Mouse (Mus musculus): ENCODE results near the gene Ppfia2. TPM values are rescaled to one million over a fixed set of nuclear protein-coding genes. Genes with fewer than 3 reads are reported as not detected.

The Ppfia2 gene
- total and polyA plus RNA-seq, 3 experiments, result 0.12 to 0.55 (median 0.26) TPM

GRCm38 (mm10) chr10:106858106-106858505 lies 388.0 kb downstream of the Ppfia2 start:
- H3K27ac ChIP-seq, result no peak overlapping the region
- DNase-seq, result no peak
- H3K36me3 ChIP-seq (ENCODE audit: control insufficient read depth, insufficient read depth, low read length), result no peaks in the 10 kb centered on the region
- intact Hi-C loops (cut with DNase I), result no loop called here
- H3K79me2 ChIP-seq (replicated peaks; ENCODE audit: control insufficient read depth, insufficient read depth, low read length), result no peaks in the 10 kb centered on the region
- no peak overlapping the region for H3K4me3 ChIP-seq
- H3K9ac ChIP-seq (ENCODE audit: low read depth, low read length), result no peak overlapping the region
- H3K27me3 ChIP-seq (ENCODE audit: control insufficient read depth, insufficient read depth, low read length), result no peaks in the 10 kb centered on the region
- no peak for TF ChIP-seq EP300 (IDR thresholded peaks at IDR 0.05; ENCODE audit: insufficient read depth, low read depth, low read length)
- no peak for TF ChIP-seq POLR2A (IDR thresholded peaks at IDR 0.05; ENCODE audit: insufficient read depth, low read depth, low read length)
- no peak for TF ChIP-seq CTCF (IDR thresholded peaks at IDR 0.05)
- no peaks in the 10 kb centered on the region for H3K4me1 ChIP-seq (ENCODE audit: control insufficient read depth, insufficient read depth, low read length)
- WGBS, result 73% methylated on average over 6 of the region's 6 CpGs

GRCm38 (mm10) chr10:106870233-106870632 lies 400.1 kb downstream of the Ppfia2 start:
- no peak for DNase-seq
- H3K9ac ChIP-seq (ENCODE audit: low read depth, low read length), result no peak overlapping the region
- H3K4me3 ChIP-seq, result no peak overlapping the region
- no peaks in the 10 kb centered on the region for H3K4me1 ChIP-seq (ENCODE audit: control insufficient read depth, insufficient read depth, low read length)
- TF ChIP-seq CTCF (IDR thresholded peaks at IDR 0.05) (no peak), EP300 (IDR thresholded peaks at IDR 0.05; ENCODE audit: insufficient read depth, low read depth, low read length) (no peak), POLR2A (IDR thresholded peaks at IDR 0.05; ENCODE audit: insufficient read depth, low read depth, low read length) (no peak)
- no peaks in the 10 kb centered on the region for H3K36me3 ChIP-seq (ENCODE audit: control insufficient read depth, insufficient read depth, low read length)
- 50% methylated on average over 4 of the region's 4 CpGs for WGBS
- no peaks in the 10 kb centered on the region for H3K27me3 ChIP-seq (ENCODE audit: control insufficient read depth, insufficient read depth, low read length)
- intact Hi-C loops (cut with DNase I), result no loop called here
- H3K79me2 ChIP-seq (replicated peaks; ENCODE audit: control insufficient read depth, insufficient read depth, low read length), result no peaks in the 10 kb centered on the region
- no peak overlapping the region for H3K27ac ChIP-seq

GRCm38 (mm10) chr10:106871847-106872246 lies 401.7 kb downstream of the Ppfia2 start:
- no peaks in the 10 kb centered on the region for H3K36me3 ChIP-seq (ENCODE audit: control insufficient read depth, insufficient read depth, low read length)
- H3K79me2 ChIP-seq (replicated peaks; ENCODE audit: control insufficient read depth, insufficient read depth, low read length), result no peaks in the 10 kb centered on the region
- intact Hi-C loops (cut with DNase I), result no loop called here
- no peak for TF ChIP-seq CTCF (IDR thresholded peaks at IDR 0.05)
- no peak for TF ChIP-seq POLR2A (IDR thresholded peaks at IDR 0.05; ENCODE audit: insufficient read depth, low read depth, low read length)
- no peak for TF ChIP-seq EP300 (IDR thresholded peaks at IDR 0.05; ENCODE audit: insufficient read depth, low read depth, low read length)
- H3K27ac ChIP-seq, result no peak overlapping the region
- no peaks in the 10 kb centered on the region for H3K4me1 ChIP-seq (ENCODE audit: control insufficient read depth, insufficient read depth, low read length)
- H3K27me3 ChIP-seq (ENCODE audit: control insufficient read depth, insufficient read depth, low read length), result no peaks in the 10 kb centered on the region
- no peak overlapping the region for H3K4me3 ChIP-seq
- DNase-seq, result no peak
- H3K9ac ChIP-seq (ENCODE audit: low read depth, low read length), result no peak overlapping the region
- 52% methylated on average over 3 of the region's 3 CpGs for WGBS

- intact Hi-C loops (cut with DNase I), result no loop called here
- H3K4me1 ChIP-seq (ENCODE audit: control insufficient read depth, insufficient read depth, low read length), result no peaks in the 10 kb centered on the region
- H3K79me2 ChIP-seq (replicated peaks; ENCODE audit: control insufficient read depth, insufficient read depth, low read length), result no peaks in the 10 kb centered on the region
- no peaks in the 10 kb centered on the region for H3K27me3 ChIP-seq (ENCODE audit: control insufficient read depth, insufficient read depth, low read length)
- no peak overlapping the region for H3K4me3 ChIP-seq
- no peaks in the 10 kb centered on the region for H3K36me3 ChIP-seq (ENCODE audit: control insufficient read depth, insufficient read depth, low read length)
- 17% methylated on average over 1 of the region's 1 CpGs for WGBS
- no peak overlapping the region for H3K9ac ChIP-seq (ENCODE audit: low read depth, low read length)
- no peak overlapping the region for H3K27ac ChIP-seq
- no peak for DNase-seq
- TF ChIP-seq EP300 (IDR thresholded peaks at IDR 0.05; ENCODE audit: insufficient read depth, low read depth, low read length), result no peak
- no peak for TF ChIP-seq POLR2A (IDR thresholded peaks at IDR 0.05; ENCODE audit: insufficient read depth, low read depth, low read length)
- no peak for TF ChIP-seq CTCF (IDR thresholded peaks at IDR 0.05)
Observed at GRCm38 (mm10) chr10:106872714-106873113, 402.6 kb downstream of the Ppfia2 start.

- no peaks in the 10 kb centered on the region for H3K79me2 ChIP-seq (replicated peaks; ENCODE audit: control insufficient read depth, insufficient read depth, low read length)
- H3K36me3 ChIP-seq (ENCODE audit: control insufficient read depth, insufficient read depth, low read length), result no peaks in the 10 kb centered on the region
- H3K4me3 ChIP-seq, result no peak overlapping the region
- intact Hi-C loops (cut with DNase I), result no loop called here
- no peaks in the 10 kb centered on the region for H3K4me1 ChIP-seq (ENCODE audit: control insufficient read depth, insufficient read depth, low read length)
- H3K27me3 ChIP-seq (ENCODE audit: control insufficient read depth, insufficient read depth, low read length), result no peaks in the 10 kb centered on the region
- TF ChIP-seq CTCF (IDR thresholded peaks at IDR 0.05) (no peak), POLR2A (IDR thresholded peaks at IDR 0.05; ENCODE audit: insufficient read depth, low read depth, low read length) (no peak)
- no peak for DNase-seq
- WGBS, result 55% methylated on average over 3 of the region's 3 CpGs
- no peak overlapping the region for H3K9ac ChIP-seq (ENCODE audit: low read depth, low read length)
- no peak overlapping the region for H3K27ac ChIP-seq
Observed at GRCm38 (mm10) chr10:106881330-106881729, 411.2 kb downstream of the Ppfia2 start.

- Histone ChIP-seq H3K9ac (ENCODE audit: low read depth, low read length) (no peak overlapping the region), H3K4me1 (ENCODE audit: control insufficient read depth, insufficient read depth, low read length) (no peaks in the 10 kb centered on the region), H3K27me3 (ENCODE audit: control insufficient read depth, insufficient read depth, low read length) (no peaks in the 10 kb centered on the region), H3K27ac (no peak overlapping the region), H3K36me3 (ENCODE audit: control insufficient read depth, insufficient read depth, low read length) (no peaks in the 10 kb centered on the region), H3K79me2 (replicated peaks; ENCODE audit: control insufficient read depth, insufficient read depth, low read length) (no peaks in the 10 kb centered on the region), H3K4me3 (no peak overlapping the region)
- intact Hi-C loops (cut with DNase I), result no loop called here
- 69% methylated on average over 13 of the region's 13 CpGs for WGBS
- no peak for DNase-seq
- TF ChIP-seq EP300 (IDR thresholded peaks at IDR 0.05; ENCODE audit: insufficient read depth, low read depth, low read length) (no peak), POLR2A (IDR thresholded peaks at IDR 0.05; ENCODE audit: insufficient read depth, low read depth, low read length) (no peak), CTCF (IDR thresholded peaks at IDR 0.05) (no peak)
Observed at GRCm38 (mm10) chr10:106896351-106896750, 426.2 kb downstream of the Ppfia2 start.

All from heart, adult 2 months (tissue).